Mouse (Mus musculus) E14TG2a.4 (cell line): Measurements from ENCODE around the gene Prr13.

Experiments
- CTCF ChIP-seq: conservative IDR thresholded peaks from 2 replicates; pipeline ENCODE4 v1.5.1; 2014; ENCODE audit warnings: low read length
- NANOG ChIP-seq: IDR thresholded peaks from 2 replicates; pipeline ENCODE4 v1.6.1; 2014; ENCODE audit warnings: borderline replicate concordance, low read length, mixed read lengths
- POU5F1 ChIP-seq: IDR thresholded peaks from 2 replicates; pipeline ENCODE4 v1.6.1; 2014; ENCODE audit warnings: low read length, borderline replicate concordance

DNA sequence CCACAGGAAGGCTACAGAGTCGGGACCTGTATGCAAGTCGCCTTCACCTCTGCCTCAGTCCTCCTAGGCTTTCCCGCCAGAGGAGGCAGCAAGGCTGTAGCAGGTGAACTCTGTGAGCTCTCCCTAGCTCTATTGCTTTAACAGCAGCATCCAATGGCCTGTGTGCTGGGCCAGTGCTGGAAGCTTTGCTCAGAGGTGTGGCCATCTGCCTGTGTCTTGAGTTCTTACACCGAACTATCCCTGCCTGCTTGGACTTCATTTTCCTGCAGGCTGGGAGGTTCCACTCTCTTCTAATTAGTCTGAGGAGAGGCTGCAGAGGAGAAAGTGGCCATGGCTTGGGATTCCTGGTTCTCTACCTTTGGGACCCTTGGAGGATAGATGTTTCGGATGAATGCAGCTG, 53.2 kb downstream of the Prr13 start:
- TF ChIP-seq CTCF, result no peak
- no peak for TF ChIP-seq POU5F1
- no peak for TF ChIP-seq NANOG
